Mouse (Mus musculus) lung, adult 2 months (tissue): ENCODE measurements around the gene Bax. TPM values are rescaled to one million over a fixed set of nuclear protein-coding genes. Genes with fewer than 3 reads are reported as not detected.
A peak's percentile ranks its signal among the peaks of the same experiment; 100 is the strongest.

Experiments used
- DNase-seq: peaks from one replicate; pipeline ENCODE4 v3.0.0; 2022
- H3K4me1 ChIP-seq: fragments of 200-500 bp; 2 replicates; pipeline ENCODE4 v1.6.1; 2011; ENCODE audit warnings: low read length; ENCODE audit not compliant: control insufficient read depth, insufficient read depth
- H3K4me3 ChIP-seq: fragments of 200-500 bp; replicated peaks from 2 replicates; pipeline ENCODE3; 2011; ENCODE audit warnings: low read depth, mild to moderate bottlenecking, control low read depth, low read length; ENCODE audit errors: extremely low read depth
- CTCF ChIP-seq: fragments of 200-500 bp; IDR thresholded peaks from 2 replicates; pipeline ENCODE4 v1.5.1; 2011; ENCODE audit warnings: mild to moderate bottlenecking, low read length, control low read depth; ENCODE audit not compliant: insufficient read depth
- POLR2A ChIP-seq: fragments of 200-500 bp; IDR thresholded peaks from 2 replicates; pipeline ENCODE4 v1.6.1; 2011; ENCODE audit warnings: low read depth, mild to moderate bottlenecking, control low read depth, low read length, borderline replicate concordance; ENCODE audit errors: extremely low read depth
- WGBS: fragments of 180-500 bp; shearing (Covaris S2); methylation state at CpG from one replicate; pipeline ENCODE4 v1.1.7; 2018; 5-methylcytosine and 5-hydroxymethylcytosine counted together
- polyA plus RNA-seq: library from polyadenylated mRNA; depleted of rRNA; stranded (reverse); fragments of >200 nt; gene quantifications from 2 replicates; pipeline ENCODE4 v1.2.3, GENCODE M21; 2012; rRNA removed

The Bax gene
- polyA plus RNA-seq, 1 experiment, result 128 TPM

- TF ChIP-seq CTCF (no peak), POLR2A (no peak)
- 20% methylated on average over 27 of the region's 27 CpGs for WGBS
- Histone ChIP-seq H3K4me1 (no peaks in the 10 kb centered on the region), H3K4me3 (no peak overlapping the region)
- peak; percentile 37 for DNase-seq
These were observed 46.7 kb downstream of the Bax start for GRCm38 (mm10) chr7:45419859-45420614.

DNA sequence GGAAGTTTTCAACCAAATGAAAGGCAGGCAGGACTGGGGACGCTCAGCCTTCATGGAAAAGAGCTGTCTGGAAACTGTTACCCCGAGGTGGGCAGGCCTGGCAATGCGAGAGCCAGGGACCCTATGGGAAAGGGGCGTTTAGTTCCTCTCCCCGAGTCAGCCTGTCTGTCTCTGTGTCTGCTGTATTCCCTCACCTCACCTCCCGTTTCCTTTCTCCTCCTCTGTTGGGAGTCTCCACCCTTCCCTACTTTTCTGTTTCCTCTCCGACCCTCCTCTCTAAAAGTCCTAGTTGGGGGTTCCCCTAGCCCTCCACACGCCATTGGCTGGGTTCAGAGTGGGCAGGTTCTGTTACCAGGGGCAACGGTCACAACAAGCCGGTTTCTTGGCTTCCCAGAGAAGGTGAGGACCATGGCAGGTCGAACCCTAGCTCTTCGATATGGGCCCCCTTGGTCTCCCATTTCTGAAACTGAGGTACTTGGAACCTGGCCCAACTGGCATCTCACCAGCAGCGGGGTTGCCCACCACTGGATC lies 48.7 kb downstream of the Bax start:
- DNase-seq, result no peak
- TF ChIP-seq CTCF, result no peak
- no peak for TF ChIP-seq POLR2A
- Histone ChIP-seq H3K4me1 (peaks cover 4% of the 10 kb centered on the region; the same call in 1 of the 2 replicates), H3K4me3 (no peak overlapping the region)
- WGBS, result 9% methylated on average over 13 of the region's 13 CpGs

GRCm38 (mm10) chr7:45415636-45416035 lies 51.1 kb downstream of the Bax start:
- H3K4me3 ChIP-seq, result peak overlapping the region; percentile 6
- H3K4me1 ChIP-seq, result peaks cover 4% of the 10 kb centered on the region; the same call in 1 of the 2 replicates
- no peak for TF ChIP-seq CTCF
- no peak for TF ChIP-seq POLR2A
- DNase-seq, result peak; percentile 32
- 14% methylated on average over 37 of the region's 37 CpGs for WGBS

- no peak for DNase-seq
- WGBS, result 33% methylated on average over 12 of the region's 12 CpGs
- Histone ChIP-seq H3K4me3 (no peak overlapping the region), H3K4me1 (peaks cover 4% of the 10 kb centered on the region; the same call in 1 of the 2 replicates)
- TF ChIP-seq CTCF (no peak), POLR2A (no peak)
These were observed 51.9 kb downstream of the Bax start for GRCm38 (mm10) chr7:45414740-45415224.

DNA sequence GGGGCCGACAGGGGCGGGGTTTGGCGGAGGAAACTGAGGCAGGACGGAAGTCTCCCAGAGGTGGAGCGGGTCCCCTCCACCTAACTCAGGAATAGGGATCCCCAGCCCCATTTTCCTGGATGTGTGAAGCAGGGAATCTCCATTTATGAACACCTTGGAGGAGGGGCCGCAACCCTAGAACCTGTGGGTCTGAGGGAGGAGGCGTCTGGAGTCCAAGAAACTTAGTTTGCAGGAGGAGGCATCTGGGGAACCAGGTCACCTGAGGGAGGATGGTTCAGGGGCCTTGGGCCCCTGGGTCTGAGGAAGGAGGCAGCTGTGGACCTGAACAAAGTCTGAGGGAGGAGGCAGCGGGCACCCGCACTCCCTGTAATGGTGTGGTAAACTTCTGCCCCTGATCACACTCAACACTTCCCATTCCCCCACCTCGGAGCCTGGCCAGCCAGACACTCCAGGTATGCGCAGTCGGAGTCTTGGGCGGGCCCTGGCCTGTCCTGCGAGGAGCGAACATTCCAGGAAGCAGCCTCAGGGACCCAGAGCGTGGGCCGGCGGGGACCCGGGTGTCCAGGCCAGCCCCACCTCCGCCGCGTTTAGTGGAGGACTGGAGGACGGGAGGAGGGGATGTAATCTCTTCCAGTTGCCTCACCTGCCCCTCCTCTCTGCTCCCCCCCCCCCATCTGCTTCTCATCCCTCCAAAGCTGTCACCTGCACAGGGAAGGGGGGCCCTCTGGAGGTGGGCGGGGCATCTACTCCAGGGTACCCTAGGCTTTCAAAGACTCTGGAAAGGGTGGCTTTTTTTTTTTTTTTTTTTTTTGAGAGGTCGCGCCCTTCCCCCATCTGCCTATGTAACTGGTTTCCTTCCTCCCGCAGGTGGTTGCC lies 52.6 kb downstream of the Bax start:
- peak overlapping the region; percentile 10 for H3K4me3 ChIP-seq
- TF ChIP-seq CTCF, result no peak
- no peak for TF ChIP-seq POLR2A
- WGBS, result 2% methylated on average over 27 of the region's 27 CpGs
- peak; percentile 67 for DNase-seq
- H3K4me1 ChIP-seq, result peaks cover 4% of the 10 kb centered on the region; the same call in 1 of the 2 replicates

GRCm38 (mm10) chr7:45413113-45413863 lies 53.4 kb downstream of the Bax start, which contains the start of gene Ntf5:
Ntf5 (plus strand) TSS chr7:45413695.
- Histone ChIP-seq H3K4me3 (peak within 1 kb of the TSS; percentile 10), H3K4me1 (peaks cover 4% of the 10 kb centered on the region; the same call in 1 of the 2 replicates)
- no peak for DNase-seq
- TF ChIP-seq POLR2A (no peak), CTCF (no peak)
- WGBS, result 3% methylated on average over 45 of the region's 45 CpGs

DNA sequence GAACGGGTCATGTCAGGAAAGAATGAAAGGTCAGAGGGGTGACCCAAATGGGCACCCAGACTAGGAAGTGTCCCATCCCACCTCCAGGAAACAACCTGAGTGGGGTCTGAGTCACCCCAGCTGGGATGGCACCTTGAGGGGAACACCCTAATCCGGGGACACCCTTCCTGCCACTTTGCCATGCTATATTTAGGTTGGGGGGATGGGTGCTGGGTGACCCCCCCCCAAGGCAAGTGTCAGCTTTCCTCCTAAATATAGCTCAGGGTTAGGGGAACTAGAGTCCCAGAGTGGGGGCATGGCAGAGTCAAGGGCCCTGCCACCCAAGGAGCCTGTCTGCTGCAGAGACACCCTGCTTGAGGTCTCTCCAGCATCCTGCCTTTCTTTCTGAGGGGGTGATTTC lies 54.3 kb downstream of the Bax start:
- TF ChIP-seq POLR2A (no peak), CTCF (no peak)
- peaks cover 4% of the 10 kb centered on the region; the same call in 1 of the 2 replicates for H3K4me1 ChIP-seq
- no peak for DNase-seq
- 52% methylated on average over 2 of the region's 2 CpGs for WGBS
- no peak overlapping the region for H3K4me3 ChIP-seq

Other genes starting within 250 kb of the Bax start
- gene Cd37, start 227.8 kb downstream of the Bax start, polyA plus RNA-seq, result 82.1 and 84.1 TPM in 2 replicates
- 0.12 TPM in 1 of 2 replicates, not detected in the other for gene Slc6a16, start 225.8 kb downstream of the Bax start, polyA plus RNA-seq
- not detected in 2 replicates for gene Slc6a21, start 189.4 kb downstream of the Bax start, polyA plus RNA-seq
- gene Trpm4, start 133.1 kb downstream of the Bax start, polyA plus RNA-seq, result 41.8 and 44.8 TPM in 2 replicates
- 2.4 and 10.0 TPM in 2 replicates for gene Hrc, start 131.6 kb downstream of the Bax start, polyA plus RNA-seq
- gene Ppfia3, start 99.9 kb downstream of the Bax start, polyA plus RNA-seq, result 1.2 and 3.7 TPM in 2 replicates
- gene Lin7b, start 96.3 kb downstream of the Bax start, polyA plus RNA-seq, result 1.4 and 2.2 TPM in 2 replicates
- 240 and 319 TPM in 2 replicates for gene Snrnp70, start 71.2 kb downstream of the Bax start, polyA plus RNA-seq
- gene Kcna7, start 61.2 kb downstream of the Bax start, polyA plus RNA-seq, result 0.23 and 2.3 TPM in 2 replicates
- 4.6 and 4.8 TPM in 2 replicates for gene Ntf5, start 53.2 kb downstream of the Bax start, polyA plus RNA-seq
- 26.5 and 33.4 TPM in 2 replicates for gene Lhb, start 46.1 kb downstream of the Bax start, polyA plus RNA-seq
- 33.0 and 39.4 TPM in 2 replicates for gene Gys1, start 32.1 kb downstream of the Bax start, polyA plus RNA-seq
- gene Ruvbl2, start 28.8 kb downstream of the Bax start, polyA plus RNA-seq, result 61.1 and 61.7 TPM in 2 replicates
- 2,878 and 3,367 TPM in 2 replicates for gene Ftl1, start 7.0 kb downstream of the Bax start, polyA plus RNA-seq
- gene Tulp2, start 15.0 kb upstream of the Bax start, polyA plus RNA-seq, result 0.11 and 0.17 TPM in 2 replicates
- not detected in 2 replicates for gene Gm45808, start 19.9 kb upstream of the Bax start, polyA plus RNA-seq
- 4.4 and 5.4 TPM in 2 replicates for gene Dhdh, start 21.9 kb upstream of the Bax start, polyA plus RNA-seq
- gene Nucb1, start 43.5 kb upstream of the Bax start, polyA plus RNA-seq, result 420 and 430 TPM in 2 replicates
- gene Ppp1r15a, start 59.4 kb upstream of the Bax start, polyA plus RNA-seq, result 58.6 and 73.7 TPM in 2 replicates
- 11.8 and 13.1 TPM in 2 replicates for gene Plekha4, start 59.4 kb upstream of the Bax start, polyA plus RNA-seq
- gene Hsd17b14, start 88.0 kb upstream of the Bax start, polyA plus RNA-seq, result 2.1 and 3.0 TPM in 2 replicates
- 44.2 TPM in 2 replicates for gene Bcat2, start 103.3 kb upstream of the Bax start, polyA plus RNA-seq
- gene Fgf21, start 148.6 kb upstream of the Bax start, polyA plus RNA-seq, result not detected in 2 replicates
- 0.78 TPM in 1 of 2 replicates, not detected in the other for gene Fut1, start 150.4 kb upstream of the Bax start, polyA plus RNA-seq
- 1.7 and 2.0 TPM in 2 replicates for gene Izumo1, start 154.9 kb upstream of the Bax start, polyA plus RNA-seq
- gene Rasip1, start 160.6 kb upstream of the Bax start, polyA plus RNA-seq, result 139 and 181 TPM in 2 replicates
- 8.6 and 13.2 TPM in 2 replicates for gene Mamstr, start 173.1 kb upstream of the Bax start, polyA plus RNA-seq
- 1.0 and 4.1 TPM in 2 replicates for gene Fut2, start 199.5 kb upstream of the Bax start, polyA plus RNA-seq
- 5.5 and 7.7 TPM in 2 replicates for gene Ntn5, start 217.1 kb upstream of the Bax start, polyA plus RNA-seq
- gene Sec1, start 227.5 kb upstream of the Bax start, polyA plus RNA-seq, result 3.7 and 4.5 TPM in 2 replicates
- gene Car11, start 232.9 kb upstream of the Bax start, polyA plus RNA-seq, result 5.1 and 6.2 TPM in 2 replicates
- 43.1 and 133 TPM in 2 replicates for gene Dbp, start 238.2 kb upstream of the Bax start, polyA plus RNA-seq
- 1,119 and 1,194 TPM in 2 replicates for gene Rpl18, start 248.6 kb upstream of the Bax start, polyA plus RNA-seq